Mouse (Mus musculus) C2C12 (cell line): ENCODE data around the gene Cdc14a.

Experiments
- CEBPB ChIP-seq: IDR thresholded peaks from one replicate; pipeline ENCODE4 v1.6.1; 2011; ENCODE audit warnings: low read depth, mild to moderate bottlenecking, control low read depth, moderate library complexity
- CTCF ChIP-seq: IDR thresholded peaks from one replicate; pipeline ENCODE4 v1.5.1; 2011; ENCODE audit not compliant: control insufficient read depth, insufficient read depth, insufficient read length
- MAX ChIP-seq: IDR thresholded peaks from one replicate; pipeline ENCODE4 v1.6.1; 2011; ENCODE audit warnings: mild to moderate bottlenecking, control low read depth
- USF1 ChIP-seq: IDR thresholded peaks from one replicate; pipeline ENCODE4 v1.6.1; 2011; ENCODE audit warnings: low read depth, mild to moderate bottlenecking, control low read depth, moderate library complexity

DNA sequence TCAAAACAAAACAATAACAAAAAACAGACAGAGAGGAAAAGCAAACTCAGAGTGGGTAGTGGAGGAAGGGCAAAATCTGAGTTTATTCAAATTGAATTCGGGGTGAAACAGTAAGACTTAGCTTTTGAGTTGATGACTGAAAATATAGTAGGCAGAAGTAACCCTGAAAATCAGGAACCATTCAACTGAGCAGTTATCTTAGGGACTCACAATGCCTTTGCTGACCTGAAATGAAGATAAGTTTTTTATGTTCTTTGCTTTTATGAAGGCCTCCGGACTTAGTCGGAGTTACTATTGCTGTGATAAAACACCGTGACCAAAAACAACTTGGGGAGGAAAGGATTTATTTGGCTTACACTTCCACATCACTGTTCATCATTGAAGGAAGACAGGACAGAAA lies 37.2 kb upstream of the Cdc14a start:
- TF ChIP-seq CEBPB (no peak), CTCF (no peak), USF1 (no peak), MAX (no peak)
